9 mouse cellular contexts compared by ENCODE assay signal in genomic region chr4:66450115-66450514, GRCm38 (mm10). TPM values are rescaled to one million over a fixed set of nuclear protein-coding genes. Genes with fewer than 3 reads are reported as not detected.
DNase-seq lines count a peak whose midpoint lies in the region; ATAC-seq and TF ChIP-seq lines count a peak whose summit lies in the region.
"Had no signal": no experiment of that assay in that cellular context is flagged by ENCODE, and none has a peak within 500 bp of the region (broad histone marks: within the 10 kb centered on the region; RNA-seq: fewer than 3 reads in every experiment).

No protein-coding gene starts in this region.

- TF ChIP-seq POLR2A in cortical plate, adult 2 months (IDR thresholded peaks at IDR 0.05; ENCODE audit: extremely low read depth, insufficient read depth, low read length), result no peak

- no peak overlapping the region for H3K4me2 ChIP-seq in hindbrain, embryonic 16.5 days (ENCODE audit: low read length)
- H3K4me2 ChIP-seq in embryonic facial prominence, embryonic 14.5 days (ENCODE audit: low read depth, low read length), result no peak overlapping the region
- H3K4me2 ChIP-seq in lung, postnatal 0 days (replicated peaks; ENCODE audit: low read depth, low read length), result no peak overlapping the region

- 0 out of 2 replicates have a peak, but pooled peaks have one; percentile 2 for TF ChIP-seq CTCF in cortical plate, adult 2 months (IDR thresholded peaks at IDR 0.05; ENCODE audit: extremely low read depth, insufficient read depth, low read length)
- 0 out of 2 replicates have a peak, but pooled peaks have one; percentile 24 for TF ChIP-seq CTCF in lung, postnatal 0 days (IDR thresholded peaks at IDR 0.05)

- ATAC-seq in hindbrain, embryonic 16.5 days, result no peak
- no peak for ATAC-seq in embryonic facial prominence, embryonic 14.5 days (ENCODE audit: low read depth)
- peak; percentile 50 for ATAC-seq in lung, postnatal 0 days

- H3K4me1 ChIP-seq in hindbrain, embryonic 10.5 days (replicated peaks), result no peaks in the 10 kb centered on the region
- H3K4me1 ChIP-seq in hindbrain, embryonic 16.5 days (ENCODE audit: control insufficient read depth, insufficient read depth, low read depth, low read length), result no peaks in the 10 kb centered on the region
- no peaks in the 10 kb centered on the region for H3K4me1 ChIP-seq in cortical plate, adult 2 months (ENCODE audit: control insufficient read depth, insufficient read depth, low read length)
- H3K4me1 ChIP-seq in embryonic facial prominence, embryonic 14.5 days (ENCODE audit: control insufficient read depth, insufficient read depth, low read length), result no peaks in the 10 kb centered on the region
- no peaks in the 10 kb centered on the region for H3K4me1 ChIP-seq in lung, postnatal 0 days (ENCODE audit: insufficient read depth, low read depth, low read length)

- no peaks in the 10 kb centered on the region for H3K9me3 ChIP-seq in hindbrain, embryonic 10.5 days
- H3K9me3 ChIP-seq in hindbrain, embryonic 16.5 days (ENCODE audit: control insufficient read depth, low read length), result no peaks in the 10 kb centered on the region
- no peaks in the 10 kb centered on the region for H3K9me3 ChIP-seq in embryonic facial prominence, embryonic 14.5 days (ENCODE audit: control insufficient read depth, low read length)
- no peaks in the 10 kb centered on the region for H3K9me3 ChIP-seq in lung, postnatal 0 days (ENCODE audit: low read length)

- H3K27ac ChIP-seq in hindbrain, embryonic 10.5 days, result no peak overlapping the region
- H3K27ac ChIP-seq in hindbrain, embryonic 16.5 days (ENCODE audit: low read depth, low read length), result no peak overlapping the region
- H3K27ac ChIP-seq in cortical plate, adult 2 months (ENCODE audit: insufficient read depth, low read length), result no peak overlapping the region
- H3K27ac ChIP-seq in embryonic facial prominence, embryonic 14.5 days (replicated peaks; ENCODE audit: low read depth, low read length), result no peak overlapping the region
- H3K27ac ChIP-seq in lung, postnatal 0 days (ENCODE audit: low read length), result no peak overlapping the region
- H3K27ac ChIP-seq: macrophage had no signal

- no peak overlapping the region for H3K9ac ChIP-seq in hindbrain, embryonic 16.5 days (ENCODE audit: low read depth, low read length)
- H3K9ac ChIP-seq in embryonic facial prominence, embryonic 14.5 days (ENCODE audit: low read depth, low read length), result no peak overlapping the region
- H3K9ac ChIP-seq in lung, postnatal 0 days (replicated peaks; ENCODE audit: low read depth), result no peak overlapping the region

- H3K4me3 ChIP-seq in hindbrain, embryonic 10.5 days, result no peak overlapping the region
- H3K4me3 ChIP-seq in hindbrain, embryonic 16.5 days (ENCODE audit: low read length), result no peak overlapping the region
- H3K4me3 ChIP-seq in cortical plate, adult 2 months (ENCODE audit: insufficient read depth, low read length), result no peak overlapping the region
- no peak overlapping the region for H3K4me3 ChIP-seq in embryonic facial prominence, embryonic 14.5 days (ENCODE audit: low read depth, low read length)
- H3K4me3 ChIP-seq in lung, postnatal 0 days (ENCODE audit: low read depth, low read length), result no peak overlapping the region

- H3K36me3 ChIP-seq in hindbrain, embryonic 10.5 days, result no peaks in the 10 kb centered on the region
- no peaks in the 10 kb centered on the region for H3K36me3 ChIP-seq in hindbrain, embryonic 16.5 days (ENCODE audit: control insufficient read depth, insufficient read depth, low read length)
- H3K36me3 ChIP-seq in embryonic facial prominence, embryonic 14.5 days (ENCODE audit: control insufficient read depth, insufficient read depth, low read length), result no peaks in the 10 kb centered on the region
- H3K36me3 ChIP-seq in lung, postnatal 0 days (ENCODE audit: insufficient read depth, low read length), result no peaks in the 10 kb centered on the region

- no peaks in the 10 kb centered on the region for H3K27me3 ChIP-seq in hindbrain, embryonic 10.5 days (ENCODE audit: insufficient read depth, poor library complexity, severe bottlenecking)
- no peaks in the 10 kb centered on the region for H3K27me3 ChIP-seq in hindbrain, embryonic 16.5 days (replicated peaks; ENCODE audit: control insufficient read depth, insufficient read depth, low read length)
- H3K27me3 ChIP-seq in embryonic facial prominence, embryonic 14.5 days (replicated peaks; ENCODE audit: control insufficient read depth, insufficient read depth, low read length), result no peaks in the 10 kb centered on the region
- H3K27me3 ChIP-seq in lung, postnatal 0 days (replicated peaks; ENCODE audit: insufficient read depth, low read length), result no peaks in the 10 kb centered on the region

- TF ChIP-seq EP300 in lung, postnatal 0 days (IDR thresholded peaks at IDR 0.05), result no peak

- DNase-seq in hindbrain, embryonic 10.5 days (ENCODE audit: low spot score), result peak; percentile 21
- peak; percentile 50 for DNase-seq in embryonic facial prominence, embryonic 14.5 days (ENCODE audit: low spot score)
- DNase-seq in lung, postnatal 0 days (ENCODE audit: low spot score), result peak; percentile 52
- no peak for DNase-seq in MN1 (ENCODE audit: low spot score)
- no peak for DNase-seq in urinary bladder, postnatal 4 days (ENCODE audit: low spot score in 2 of 2)
- DNase-seq: gastrocnemius, postnatal 25 days had no signal

- 44% methylated on average over 3 of the region's 3 CpGs for WGBS in hindbrain, embryonic 10.5 days
- 40% methylated on average over 3 of the region's 3 CpGs for WGBS in hindbrain, embryonic 16.5 days
- 28% methylated on average over 3 of the region's 3 CpGs for WGBS in embryonic facial prominence, embryonic 14.5 days
- 22% methylated on average over 3 of the region's 3 CpGs for WGBS in lung, postnatal 0 days

RNA-seq across cellular contexts. Expression of gene Astn2, which starts 45.7 kb away (rescaled TPM):
- polyA plus RNA-seq in hindbrain, embryonic 10.5 days (2016; fragmentation: Nextera tagmentation; extraction: Ambion mirVana), result 0.56 and 0.77 TPM in 2 replicates
- polyA plus RNA-seq in hindbrain, embryonic 16.5 days (2015; fragmentation: Nextera tagmentation; extraction: Ambion mirVana), result 0.94 and 1.8 TPM in 2 replicates
- 20.9 and 22.1 TPM in 2 replicates for polyA plus RNA-seq in cortical plate, adult 2 months (2012; rRNA removed)
- 1.0 and 1.2 TPM in 2 replicates for polyA plus RNA-seq in embryonic facial prominence, embryonic 14.5 days (2014; fragmentation: Nextera tagmentation; extraction: Ambion mirVana)
- 0.67 and 0.69 TPM in 2 replicates for polyA plus RNA-seq in lung, postnatal 0 days (2015; fragmentation: Nextera tagmentation; extraction: Ambion mirVana)
- polyA plus RNA-seq: macrophage had no signal

Comparison
In these comparisons a context has a peak if more than half of its experiments do, and no peak if none do; other contexts are left out.
1. DNase-seq: peak in hindbrain, embryonic 10.5 days (single experiment), embryonic facial prominence, embryonic 14.5 days (single experiment) and lung, postnatal 0 days (single experiment); none in MN1 (single experiment) and urinary bladder, postnatal 4 days (0 of 2).